Mouse (Mus musculus): Measurements from ENCODE around the gene Hoxd9.

Gene Hoxd9

DNA sequence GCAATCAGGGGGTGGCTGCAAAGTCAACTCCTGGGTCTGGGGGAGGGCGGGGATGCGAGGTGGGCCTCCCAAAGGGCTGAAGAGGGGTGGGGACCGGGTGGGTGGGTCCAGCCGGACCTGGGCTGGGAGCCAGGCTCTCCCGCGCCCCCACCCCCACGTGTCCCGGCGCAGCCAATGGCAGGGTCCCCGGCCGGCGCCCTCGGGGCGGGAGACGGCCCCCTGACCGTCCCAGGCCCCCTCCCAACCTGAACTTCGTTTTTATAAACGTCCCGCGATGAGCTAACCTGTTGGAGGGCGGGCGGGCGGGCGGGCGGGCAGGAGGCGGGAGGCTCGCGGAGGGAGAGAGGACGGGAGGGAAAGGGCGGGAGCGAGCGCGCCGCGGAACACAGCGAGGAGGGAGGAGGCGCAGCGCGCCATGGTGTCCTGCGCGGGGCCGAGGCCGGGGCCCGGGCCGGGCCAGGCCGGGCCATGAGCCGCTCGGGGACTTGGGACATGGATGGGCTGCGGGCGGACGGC is 29.6 kb upstream of the Hoxd9 start, which contains the start of gene Hoxd13:
Gene Hoxd13 (plus strand): TSS at position 469 of the 516 bp plus-strand sequence.
- in situ Hi-C loops (cut with MboI, MseI): loop anchor here in 1 of 2 experiments (5.0 to 25.0 kb wide), 2 partner anchors 606 to 1081 kb away; partner anchors contain the start of gene Chrna1

- in situ Hi-C loops (cut with MboI, MseI): loop anchor here in 1 of 2 experiments (5.0 to 25.0 kb wide), 2 partner anchors 606 to 1081 kb away; partner anchors contain the start of gene Chrna1
Observed at GRCm38 (mm10) chr2:74668370-74669229, 28.9 kb upstream of the Hoxd9 start.

GRCm38 (mm10) chr2:74669230-74669578 is 28.3 kb upstream of the Hoxd9 start:
- in situ Hi-C loops (cut with MboI, MseI): loop anchor here in 1 of 2 experiments (5.0 to 25.0 kb wide), 2 partner anchors 607 to 1082 kb away; partner anchors contain the start of gene Chrna1

DNA sequence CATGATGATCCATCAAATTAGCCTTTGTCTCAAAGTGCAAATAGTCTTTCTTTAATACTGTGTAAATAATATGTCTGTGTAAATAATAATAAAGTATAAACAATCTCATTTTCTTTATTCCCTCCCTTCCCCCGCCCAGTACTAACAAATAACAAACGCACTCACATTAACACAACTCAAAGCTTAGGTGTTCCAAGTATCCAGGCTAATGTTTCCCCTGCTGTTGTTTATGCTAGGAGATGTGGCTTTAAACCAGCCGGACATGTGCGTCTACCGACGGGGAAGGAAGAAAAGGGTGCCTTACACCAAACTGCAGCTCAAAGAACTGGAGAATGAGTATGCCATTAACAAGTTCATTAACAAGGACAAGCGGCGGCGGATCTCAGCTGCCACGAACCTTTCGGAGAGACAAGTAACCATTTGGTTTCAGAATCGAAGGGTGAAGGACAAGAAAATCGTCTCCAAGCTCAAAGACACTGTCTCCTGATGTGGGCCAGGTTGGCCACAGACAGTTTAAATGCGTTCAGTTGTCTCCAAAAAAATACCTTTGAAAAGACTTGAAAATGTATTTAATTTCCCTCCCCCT is 27.8 kb upstream of the Hoxd9 start:
- in situ Hi-C loops (cut with MboI, MseI): loop anchor here (5.0 to 25.0 kb wide), 4 partner anchors 365 to 1082 kb away; partner anchors contain the start of gene Chrna1 (in 1 of the 2)

DNA sequence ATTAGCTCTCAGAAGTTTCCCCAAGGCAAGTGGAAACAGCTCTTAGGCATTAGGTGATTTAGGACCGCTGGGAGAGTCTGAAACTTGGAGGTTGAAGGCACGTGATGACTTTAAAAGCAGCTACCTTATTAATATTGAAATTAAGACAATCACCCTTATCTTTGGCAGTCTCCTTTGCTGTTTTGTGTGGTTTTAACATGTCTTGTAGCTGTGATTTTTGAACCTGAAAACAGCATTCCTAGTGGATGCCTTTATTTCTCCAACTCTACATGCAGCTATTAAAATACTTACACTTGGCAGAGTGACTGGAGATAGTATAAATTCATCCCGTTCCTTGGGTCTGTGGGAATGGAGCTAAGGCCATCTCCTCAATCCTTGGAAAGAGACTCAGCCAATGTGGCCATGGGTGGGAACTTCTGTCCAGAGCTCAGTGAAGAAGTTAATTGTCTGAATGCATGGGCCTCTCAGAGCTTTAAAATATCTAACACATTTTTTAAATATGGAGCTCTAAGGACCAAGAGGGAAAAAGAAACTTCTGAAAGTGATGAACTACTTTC is 26.8 kb upstream of the Hoxd9 start:
- in situ Hi-C loops (cut with MboI, MseI): loop anchor here (10.0 to 25.0 kb wide), 3 partner anchors 366 to 1083 kb away; partner anchors contain the start of gene Chrna1 (in 1 of the 2)

DNA sequence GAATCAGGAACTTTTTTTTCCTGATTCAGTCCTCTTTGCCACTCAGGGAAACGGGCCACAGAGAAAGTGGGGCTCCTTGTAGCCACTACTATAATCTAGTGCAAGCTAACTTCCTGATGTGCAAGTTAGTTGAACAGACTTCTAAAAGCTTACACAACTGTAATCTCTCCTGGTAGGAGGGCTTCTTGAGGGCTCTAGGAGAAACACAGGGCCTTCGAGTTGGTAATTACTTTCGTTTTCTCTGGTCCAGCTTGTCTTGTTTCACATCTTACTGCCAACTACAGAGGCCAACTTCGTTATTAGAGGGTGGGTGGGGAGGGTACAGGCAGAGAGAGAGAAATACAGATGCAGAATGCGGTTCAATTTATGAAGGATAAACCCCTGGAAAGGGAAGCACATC is 25.7 kb upstream of the Hoxd9 start:
- in situ Hi-C loops (cut with MboI, MseI): loop anchor here (10.0 to 25.0 kb wide), 3 partner anchors 367 to 1085 kb away; partner anchors contain the start of gene Chrna1 (in 1 of the 2)

DNA sequence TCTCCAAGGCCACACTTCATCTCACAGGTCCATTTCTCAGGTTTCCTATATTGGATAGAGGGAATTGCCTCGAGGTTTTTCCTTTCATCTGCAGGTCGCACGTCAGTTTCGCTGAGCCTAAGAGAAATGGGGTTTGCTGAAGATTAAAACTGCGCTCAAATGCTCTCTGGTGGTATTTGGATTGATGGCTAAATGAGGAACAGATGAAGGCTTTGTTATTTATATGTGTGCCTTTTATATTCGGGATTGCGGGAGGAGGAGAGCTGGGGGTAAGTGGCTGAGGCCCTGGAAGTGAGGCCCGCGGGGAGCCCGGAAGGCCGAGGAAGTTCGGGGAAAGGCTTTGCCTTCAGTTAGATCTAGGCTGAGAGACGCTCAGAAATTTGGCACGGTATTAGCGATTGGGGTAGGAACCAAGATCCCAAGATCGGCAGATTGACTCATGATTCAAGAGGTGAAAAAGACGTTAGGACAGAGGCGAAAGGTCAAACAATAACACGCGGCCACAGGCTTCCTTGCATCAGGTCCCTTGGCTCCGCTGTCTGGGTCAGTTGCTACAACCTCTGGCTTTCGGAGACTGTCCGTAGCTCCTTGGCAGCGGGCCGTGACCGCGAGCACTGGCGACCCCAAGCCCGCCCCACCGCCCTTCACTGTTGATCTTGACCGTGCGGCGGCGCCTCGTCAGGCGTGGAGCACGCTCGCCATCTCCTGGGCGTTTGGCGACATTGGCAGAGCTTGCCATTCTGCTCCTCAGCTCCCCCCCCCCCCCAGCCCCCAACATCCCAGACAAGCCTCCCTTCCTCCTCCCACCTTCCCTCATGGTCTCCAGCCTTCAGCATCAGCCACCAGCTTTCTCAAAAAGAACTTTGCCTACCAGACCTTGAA is 24.8 kb upstream of the Hoxd9 start:
- in situ Hi-C loops (cut with MboI, MseI): loop anchor here (10.0 to 25.0 kb wide), 3 partner anchors 368 to 1085 kb away; partner anchors contain the start of gene Chrna1 (in 1 of the 2)

DNA sequence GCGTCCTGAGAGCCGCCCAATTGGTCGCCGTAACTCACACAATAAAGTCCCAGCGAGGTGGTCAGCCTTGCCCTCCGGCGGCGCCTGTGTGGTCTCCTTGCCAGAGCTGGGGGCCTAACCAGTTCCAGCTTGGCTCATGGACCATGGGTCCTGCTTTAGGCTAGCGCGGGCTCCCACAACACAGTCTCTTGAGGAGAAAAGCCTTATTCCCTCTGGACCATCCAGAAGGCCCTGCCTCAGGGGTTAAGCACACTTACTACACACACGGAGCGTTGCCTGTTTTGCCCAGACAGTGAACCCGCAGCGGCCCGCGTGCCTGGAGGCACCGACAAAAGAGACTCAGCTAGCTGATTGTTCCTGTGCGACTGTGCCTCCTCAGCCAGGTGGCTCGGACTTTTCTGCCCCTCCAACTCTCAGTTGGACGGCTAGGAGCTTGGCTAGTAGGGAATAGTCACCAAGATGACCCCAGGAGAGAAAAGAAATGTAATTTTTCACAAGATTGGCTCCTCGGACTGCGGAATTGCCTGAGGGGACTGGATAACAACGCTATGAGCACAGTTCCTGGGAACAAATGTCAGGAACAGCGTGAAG is 23.6 kb upstream of the Hoxd9 start:
- in situ Hi-C loops (cut with MboI, MseI): loop anchor here (10.0 to 25.0 kb wide), 3 partner anchors 369 to 1087 kb away; partner anchors contain the start of gene Chrna1 (in 1 of the 2)

- in situ Hi-C loops (cut with MboI, MseI): loop anchor here (5.0 to 25.0 kb wide), 4 partner anchors 370 to 1103 kb away; partner anchors contain the start of gene Chrna1 (in 1 of the 2)
Observed at GRCm38 (mm10) chr2:74674881-74675665, 22.5 kb upstream of the Hoxd9 start, which contains the start of gene Hoxd12. TSS of gene Hoxd12 (plus strand) at chr2:74675013.

- in situ Hi-C loops (cut with MboI, MseI): loop anchor here (5.0 to 10.0 kb wide), 3 partner anchors 371 to 1103 kb away; no protein-coding TSS in a partner anchor
Observed at GRCm38 (mm10) chr2:74675666-74676282, 21.8 kb upstream of the Hoxd9 start.

GRCm38 (mm10) chr2:74676376-74677052 is 21.0 kb upstream of the Hoxd9 start:
- in situ Hi-C loops (cut with MboI, MseI): loop anchor here (5.0 to 10.0 kb wide), 3 partner anchors 372 to 1104 kb away; no protein-coding TSS in a partner anchor

GRCm38 (mm10) chr2:74677106-74677505 is 20.4 kb upstream of the Hoxd9 start:
- in situ Hi-C loops (cut with MboI, MseI): loop anchor here (5.0 to 10.0 kb wide), 3 partner anchors 372 to 1105 kb away; no protein-coding TSS in a partner anchor

GRCm38 (mm10) chr2:74678891-74679595 is 18.5 kb upstream of the Hoxd9 start, which contains the start of gene Hoxd11:
TSS of gene Hoxd11 (plus strand) at chr2:74679557.
- in situ Hi-C loops (cut with MboI, MseI): loop anchor here (5.0 to 10.0 kb wide), 3 partner anchors 374 to 1107 kb away; no protein-coding TSS in a partner anchor

- in situ Hi-C loops (cut with MboI, MseI): loop anchor here (5.0 to 10.0 kb wide), 3 partner anchors 375 to 1107 kb away; no protein-coding TSS in a partner anchor
Observed at GRCm38 (mm10) chr2:74679596-74679971, 17.9 kb upstream of the Hoxd9 start.

- in situ Hi-C loops (cut with MboI, MseI): loop anchor here (5.0 to 10.0 kb wide), 3 partner anchors 375 to 1108 kb away; no protein-coding TSS in a partner anchor
Observed at GRCm38 (mm10) chr2:74679980-74680379, 17.5 kb upstream of the Hoxd9 start.

DNA sequence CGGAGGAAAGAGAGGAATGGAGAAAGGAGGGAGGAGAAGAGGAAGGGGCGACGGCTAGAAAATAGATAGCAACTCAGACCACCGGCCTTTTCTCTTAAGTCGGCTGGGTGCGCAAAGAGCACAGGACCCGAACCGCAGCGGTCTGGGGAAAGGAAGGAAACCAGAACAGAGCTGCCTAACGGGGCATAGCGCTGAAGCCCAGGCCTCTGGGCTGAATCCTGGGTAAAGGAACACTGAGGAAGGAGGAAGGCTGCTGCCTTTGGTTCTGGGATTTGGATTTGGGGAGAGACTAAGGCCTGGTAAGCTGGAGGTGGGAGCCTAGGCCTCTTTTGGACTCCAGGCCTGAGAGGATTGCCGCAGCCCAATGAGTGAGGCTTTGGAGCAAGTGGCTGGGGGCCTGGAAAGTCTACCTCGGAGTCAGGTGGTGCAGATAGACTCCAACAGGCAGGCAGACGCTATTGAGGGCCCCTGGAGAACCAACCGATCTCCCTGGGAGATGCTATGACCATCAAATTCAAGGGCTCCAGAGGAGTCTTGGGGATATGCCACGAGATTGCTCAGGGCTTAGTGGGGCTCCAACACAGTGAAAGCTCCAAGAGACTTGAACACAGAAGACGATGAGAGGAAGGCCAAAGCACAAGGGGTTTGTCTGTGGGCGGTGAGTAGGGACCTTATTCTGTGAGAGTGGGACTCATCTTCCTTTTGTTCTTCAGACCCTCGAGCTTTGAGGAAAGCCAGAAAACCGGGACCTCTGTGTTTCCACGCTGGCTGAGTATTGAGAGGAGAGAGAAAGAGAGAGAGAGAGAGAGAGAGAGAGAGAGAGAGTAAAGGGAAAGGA is 16.7 kb upstream of the Hoxd9 start:
- in situ Hi-C loops (cut with MboI, MseI): no loop called here
